Mouse (Mus musculus) heart, postnatal 4 days (tissue): Measurements from ENCODE around the gene Tekt1. TPM values are rescaled to one million over a fixed set of nuclear protein-coding genes. Genes with fewer than 3 reads are reported as not detected.
"Not testable (repeated sequence)": the region's sequence is repeated elsewhere in the genome, so short reads cannot be mapped to it uniquely, and the experiment has no call there.

Experiments used
- DNase-seq: peaks from one replicate; pipeline ENCODE4 v3.0.0; 2021
- total RNA-seq, 2 experiments: library from RNA; stranded (reverse); gene quantifications; 2 replicates each; pipeline ENCODE4 v1.2.3; 2021

Tekt1 gene
- total RNA-seq, 2 experiments from 2014 or later, result 0.26 to 0.50 TPM

DNA sequence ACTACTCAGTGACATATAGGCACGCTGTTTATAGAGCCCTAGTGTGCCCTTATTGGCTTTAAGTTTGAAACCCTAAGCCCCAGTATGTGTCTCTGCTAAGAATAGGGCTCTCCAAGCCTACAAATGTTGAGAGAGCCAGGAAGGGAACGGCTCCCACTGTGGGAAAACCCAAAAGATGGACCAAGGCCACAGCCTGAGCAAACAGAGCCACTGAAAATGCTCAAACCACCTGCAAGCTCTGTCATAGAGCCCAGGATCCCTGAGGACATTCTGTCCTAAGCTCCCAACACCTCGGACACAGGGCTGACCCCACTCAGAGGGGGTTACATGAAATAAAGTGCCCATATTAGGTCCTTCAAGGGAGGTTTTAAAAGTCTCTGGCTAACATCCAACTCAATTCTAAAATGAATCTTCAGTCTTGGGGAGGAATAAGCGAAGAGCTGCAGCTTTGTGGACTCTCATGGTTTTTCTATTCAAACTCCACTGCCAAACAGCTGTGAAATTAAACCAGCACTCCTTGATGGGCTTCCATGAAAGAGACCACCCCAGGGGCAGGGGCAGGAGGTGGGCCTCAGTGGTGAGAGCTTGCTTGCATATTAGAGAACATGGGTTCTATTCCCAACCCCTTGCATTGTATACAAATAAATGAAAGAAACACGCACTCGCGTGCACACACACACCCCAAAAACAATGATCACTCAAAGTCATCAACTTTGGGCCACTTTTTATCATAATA lies 27.3 kb upstream of the Tekt1 start:
- DNase-seq, result no peak

- no peak for DNase-seq
These were observed 25.9 kb upstream of the Tekt1 start for GRCm38 (mm10) chr11:72388113-72388529.

- no peak for DNase-seq
These were observed 17.1 kb upstream of the Tekt1 start for GRCm38 (mm10) chr11:72379351-72379750.

- no peak for DNase-seq
These were observed 16.0 kb upstream of the Tekt1 start for GRCm38 (mm10) chr11:72378222-72378621.

- DNase-seq, result no peak
These were observed 14.3 kb upstream of the Tekt1 start for GRCm38 (mm10) chr11:72376562-72376961.

GRCm38 (mm10) chr11:72369904-72370672 lies 7.8 kb upstream of the Tekt1 start:
- DNase-seq, result no peak

DNA sequence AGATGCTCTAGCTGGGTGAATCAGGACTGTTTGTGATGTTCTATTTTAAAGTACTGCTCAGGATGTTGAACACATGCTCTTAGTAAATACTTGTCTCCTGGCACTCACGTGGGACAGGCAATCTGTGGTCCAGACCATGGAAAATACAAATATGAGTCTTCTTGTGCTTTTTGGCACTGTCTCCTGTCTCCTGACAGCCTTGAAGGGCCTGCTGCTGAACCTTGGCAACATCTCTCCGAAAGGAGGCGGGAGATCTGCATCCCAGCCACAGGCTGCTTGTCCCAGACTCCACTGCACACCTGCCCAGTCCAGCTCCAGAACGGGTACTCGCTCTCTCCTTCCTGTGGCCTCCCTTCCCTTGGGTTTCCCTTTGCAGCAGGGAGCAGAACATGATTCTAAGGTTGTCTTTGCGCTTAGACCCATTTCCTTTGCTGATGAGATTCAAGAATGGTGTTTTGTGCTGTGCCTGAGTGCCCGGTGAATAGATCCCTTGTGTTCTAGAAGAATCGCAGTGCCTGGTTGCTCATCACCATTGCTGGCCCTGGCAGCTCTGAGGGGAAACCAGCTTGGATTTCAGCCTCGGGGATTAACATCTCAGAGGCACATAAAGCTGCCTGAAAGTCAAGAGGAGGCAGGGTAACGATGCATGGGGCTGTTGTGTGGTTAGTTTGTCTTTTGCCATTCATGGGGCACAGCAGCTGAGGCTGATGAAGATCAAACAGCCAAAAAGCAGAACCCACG lies 5.9 kb upstream of the Tekt1 start:
- DNase-seq, result no peak

DNA sequence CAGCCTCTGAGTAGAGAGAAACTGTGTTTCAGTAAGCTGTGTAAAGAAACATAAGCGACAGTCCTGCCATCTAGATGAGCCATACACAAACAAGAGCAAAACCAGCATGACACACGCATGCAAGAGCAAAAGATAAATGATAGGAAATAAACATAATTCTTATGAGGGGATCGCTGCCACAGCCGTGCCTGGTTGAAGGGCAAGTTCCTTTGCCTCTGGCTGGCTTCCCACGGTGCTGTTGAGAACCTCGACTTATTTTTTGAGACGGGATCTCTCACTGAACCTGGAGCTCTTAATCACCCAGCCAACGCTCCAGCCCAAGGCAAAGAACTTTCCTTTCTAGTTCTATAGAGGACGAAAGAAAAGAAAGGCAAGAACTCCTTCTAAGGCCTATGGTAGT lies 3.9 kb upstream of the Tekt1 start:
- no peak for DNase-seq

GRCm38 (mm10) chr11:72364526-72364925 lies 2.3 kb upstream of the Tekt1 start:
- no peak for DNase-seq

GRCm38 (mm10) chr11:72363523-72364240 lies 1.4 kb upstream of the Tekt1 start:
- DNase-seq, result peak; percentile 23

DNA sequence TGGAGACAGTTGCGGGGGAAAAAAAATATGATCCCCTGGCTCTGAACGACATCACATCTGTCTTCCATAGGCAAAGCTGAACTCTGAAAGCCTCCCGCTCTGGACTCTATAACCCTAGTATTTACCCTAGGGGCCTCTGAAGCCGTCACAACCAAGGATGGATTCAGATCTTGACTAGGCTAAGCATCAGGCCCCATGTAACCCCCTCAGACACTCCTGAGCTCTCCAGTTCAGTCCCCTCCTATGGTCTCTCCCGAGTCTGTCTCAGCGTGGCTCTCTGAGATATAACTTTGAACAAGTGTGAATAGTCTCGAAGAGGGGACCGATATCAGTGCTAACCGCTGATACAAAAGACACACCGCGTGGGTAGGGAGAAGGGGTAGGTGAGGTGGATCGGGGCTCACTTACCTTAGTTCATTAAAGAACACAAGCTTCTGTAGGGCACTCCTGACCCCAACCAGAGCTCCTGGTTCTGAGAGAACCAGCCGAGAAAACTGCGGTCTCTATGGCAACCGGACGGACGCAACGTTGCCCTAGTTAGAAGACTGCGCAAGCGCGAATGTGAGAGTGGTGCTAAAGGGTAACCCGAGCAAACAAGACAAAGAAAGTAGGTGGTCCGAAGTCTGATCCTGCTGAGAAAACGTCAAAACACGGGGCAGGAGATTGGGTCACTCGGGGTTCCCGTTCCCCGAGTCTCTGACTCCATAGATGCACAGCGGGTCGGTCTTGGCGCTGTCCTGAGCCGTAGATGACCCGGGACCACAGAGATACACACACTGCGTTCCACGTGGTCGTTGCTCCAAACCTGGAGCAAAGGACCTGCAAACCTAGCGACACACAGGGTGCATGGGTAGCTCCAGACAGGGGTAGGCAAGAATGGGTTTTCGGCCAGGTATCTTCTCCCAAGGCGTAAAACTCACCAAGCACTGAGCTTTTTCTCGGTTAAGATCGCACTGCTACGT lies 576 bp downstream of the Tekt1 start:
- peak; percentile 67 for DNase-seq

DNA sequence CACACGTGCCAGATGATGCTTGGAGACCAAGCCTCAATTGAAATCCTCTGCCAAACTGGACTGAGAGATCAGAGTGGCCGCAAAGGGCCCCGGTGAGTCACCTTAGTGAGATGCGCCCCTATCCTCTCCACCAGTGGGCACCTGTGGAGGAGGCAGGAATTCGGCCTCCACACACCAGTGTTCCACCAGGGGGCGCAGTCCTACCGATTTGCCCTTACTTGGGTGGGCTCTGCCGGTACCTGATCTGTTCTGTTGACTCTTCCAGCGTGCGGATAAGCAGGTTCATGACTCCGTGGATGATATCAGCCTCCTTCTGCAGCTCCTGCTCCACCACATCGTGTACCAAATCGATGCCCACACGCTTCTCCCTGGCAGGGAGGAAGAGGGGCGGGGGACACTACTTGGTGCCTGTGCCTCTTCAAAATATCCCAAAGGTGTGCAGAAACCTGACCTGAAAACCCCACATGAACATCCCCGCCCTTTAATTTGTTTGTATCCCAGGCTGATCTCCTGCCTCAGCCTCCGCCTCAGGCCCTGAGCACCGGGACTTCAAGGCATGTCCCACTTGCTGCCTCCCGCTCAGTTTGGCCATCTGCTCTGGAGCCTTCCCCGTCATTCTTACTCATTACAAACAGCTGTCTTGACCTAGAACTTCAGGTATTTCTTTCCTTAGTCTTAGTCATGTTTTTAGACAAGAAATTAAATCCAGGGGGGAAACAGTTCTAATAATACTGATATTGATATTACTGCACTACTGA lies 7.1 kb downstream of the Tekt1 start:
- peak; percentile 89 for DNase-seq

DNA sequence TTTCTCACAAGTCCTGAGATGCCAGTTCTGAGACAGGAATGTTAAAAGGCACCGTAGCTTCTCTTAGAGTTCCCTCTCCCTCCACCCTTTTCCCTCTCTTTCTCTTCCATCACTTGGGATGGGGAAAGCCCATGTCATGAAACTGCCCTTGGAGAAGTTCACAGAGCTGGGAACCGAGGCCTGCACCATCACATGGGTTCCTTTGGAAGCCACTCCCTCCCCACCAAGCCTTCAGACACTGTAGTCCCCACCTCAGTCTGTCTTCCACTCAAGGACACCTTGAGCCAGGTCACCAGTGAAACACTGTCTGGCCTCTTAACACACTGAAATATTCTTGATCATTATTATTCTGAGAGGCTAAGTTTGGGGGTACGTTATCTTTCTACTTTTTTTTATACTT lies 9.1 kb downstream of the Tekt1 start:
- no peak for DNase-seq

- no peak for DNase-seq
These were observed 10.0 kb downstream of the Tekt1 start for GRCm38 (mm10) chr11:72352272-72352671.

- DNase-seq, result no peak
These were observed 12.6 kb downstream of the Tekt1 start for GRCm38 (mm10) chr11:72349652-72350051.

GRCm38 (mm10) chr11:72349016-72349415 lies 13.2 kb downstream of the Tekt1 start:
- no peak for DNase-seq

DNA sequence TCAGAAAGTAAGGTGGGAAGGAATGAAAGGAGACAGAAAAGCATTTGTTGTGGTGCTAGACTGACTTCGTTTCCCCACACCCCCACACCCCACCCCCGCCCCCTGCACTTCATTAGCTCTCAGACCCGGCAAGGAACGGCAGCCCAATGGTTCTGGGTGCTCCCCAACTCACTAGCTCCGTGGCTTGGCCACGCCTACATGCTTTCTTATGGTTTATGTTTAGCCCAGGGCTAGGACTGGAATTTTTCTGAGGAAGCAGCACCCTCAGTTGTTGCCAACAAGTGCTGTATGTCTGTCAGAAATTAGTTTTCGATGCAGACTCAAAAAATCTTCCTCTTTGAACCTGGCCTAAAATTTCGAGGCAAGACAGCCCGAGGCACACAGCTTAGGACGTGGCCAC lies 13.7 kb downstream of the Tekt1 start:
- no peak for DNase-seq

DNA sequence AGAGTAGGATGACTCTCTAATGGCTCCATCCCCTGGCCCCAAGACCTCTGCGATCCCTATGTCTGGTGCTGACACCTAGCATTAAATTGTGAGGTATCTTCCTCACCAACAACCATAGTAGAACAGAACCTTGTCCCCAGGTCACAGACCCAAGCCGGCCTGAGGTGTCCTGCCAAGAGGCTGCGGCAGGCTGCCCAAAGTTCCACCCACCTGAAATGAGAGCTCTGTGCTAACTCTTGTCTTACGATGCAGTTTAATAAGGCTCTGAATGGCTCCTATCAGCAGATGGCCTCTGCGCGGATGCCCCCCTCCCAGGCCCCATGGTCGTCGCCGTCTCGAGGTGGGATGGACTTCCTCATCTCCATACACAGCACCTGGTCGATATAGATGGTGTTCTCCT lies 17.8 kb downstream of the Tekt1 start:
- DNase-seq, result no peak

DNA sequence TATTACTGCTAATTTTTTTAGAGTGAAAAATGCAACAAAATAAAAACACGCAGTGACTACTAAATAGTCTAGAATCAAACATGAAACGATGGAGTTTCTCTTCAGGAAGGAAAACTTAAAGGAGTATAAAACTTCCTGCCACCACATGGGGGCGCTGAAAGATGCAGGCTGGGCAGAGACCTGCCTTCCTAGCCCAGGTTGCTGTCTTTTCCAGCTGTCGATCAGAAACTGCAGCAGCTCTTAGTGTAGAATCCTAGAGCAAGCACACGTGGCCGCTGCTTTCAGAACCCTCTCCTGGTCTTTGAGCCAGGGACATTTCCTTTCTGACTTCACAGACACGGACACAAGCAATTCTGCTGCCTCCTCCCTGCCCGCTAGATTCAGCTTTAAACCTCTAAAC lies 18.3 kb downstream of the Tekt1 start:
- DNase-seq, result peak; percentile 75

- not testable (repeated sequence) for DNase-seq
These were observed 19.0 kb downstream of the Tekt1 start for GRCm38 (mm10) chr11:72343238-72343625.
